Mouse (Mus musculus): ENCODE data around the gene Epn2. TPM values are rescaled to one million over a fixed set of nuclear protein-coding genes. Genes with fewer than 3 reads are reported as not detected.

Epn2 gene
- total and polyA plus RNA-seq, 3 experiments, result 8.6 to 12.5 TPM; not detected in 1

DNA sequence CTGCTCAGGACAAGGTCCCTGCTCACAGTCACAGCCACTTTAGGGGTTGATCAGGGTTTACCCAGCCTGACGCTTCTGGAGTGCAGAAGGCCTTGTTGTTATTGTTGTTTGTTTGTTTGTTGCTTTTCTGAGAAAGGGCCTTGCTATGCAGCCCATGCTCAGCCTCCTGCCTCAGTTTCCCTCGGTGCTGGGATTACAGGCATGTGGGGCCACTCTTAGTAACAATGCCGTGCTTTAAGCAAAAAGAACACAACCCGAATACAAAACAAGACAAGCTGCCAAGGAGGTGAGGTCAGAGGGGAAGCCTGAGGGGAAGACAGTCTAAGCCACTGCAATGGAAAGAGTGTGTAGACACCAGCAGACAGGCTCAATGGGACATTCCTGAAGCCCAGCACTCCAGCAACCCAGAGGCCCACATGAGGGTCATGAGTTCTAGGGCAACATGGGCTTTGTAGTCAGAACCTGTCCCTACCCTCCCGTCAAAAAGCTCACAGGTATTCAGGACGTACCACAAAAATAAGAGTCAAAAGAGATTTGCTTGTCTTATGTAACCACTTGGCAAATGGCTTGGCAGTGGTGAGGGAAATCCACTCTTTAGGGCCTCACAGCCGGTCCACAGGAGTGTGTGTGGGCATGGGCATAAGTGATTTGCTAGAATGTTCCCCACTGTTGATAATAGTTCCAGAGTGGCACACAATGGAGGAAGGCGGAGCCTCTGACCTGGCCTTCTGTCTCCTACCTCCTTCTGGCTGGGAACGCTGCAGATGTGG is 37.2 kb upstream of the Epn2 start:
- Histone ChIP-seq H3K9ac (ENCODE audit: control insufficient read depth, low read depth, low read length, poor library complexity, severe bottlenecking) (no peak overlapping the region), H3K9me3 (replicated peaks; ENCODE audit: insufficient read depth, low read length) (no peaks in the 10 kb centered on the region), H3K4me1 (ENCODE audit: control insufficient read depth in 1 of 2, insufficient read depth in 2 of 2, low read length in 2 of 2) (0 out of 4 replicates have a peak, but pooled peaks cover 0 to 2% of the 10 kb centered on the region in 2 experiments), H3K79me2 (ENCODE audit: control insufficient read depth, insufficient read depth, low read length, poor library complexity) (no peaks in the 10 kb centered on the region), H3K4me3 (ENCODE audit: control insufficient read depth in 1 of 2, insufficient read depth in 1 of 2, low read depth in 2 of 2, low read length in 2 of 2) (no peak overlapping the region), H3K36me3 (ENCODE audit: control insufficient read depth in 1 of 2, insufficient read depth in 2 of 2, low read length in 2 of 2) (no peaks in the 10 kb centered on the region), H3K27ac (ENCODE audit: control insufficient read depth, low read depth, low read length) (no peak overlapping the region), H3K27me3 (ENCODE audit: control insufficient read depth in 1 of 2, insufficient read depth in 2 of 2, low read length in 2 of 2) (no peaks in the 10 kb centered on the region; a peak in 1 of 4 replicates)
- DNase-seq (ENCODE audit: low read depth, low spot score), result no peak
- TF ChIP-seq MAFK (IDR thresholded peaks at IDR 0.05; ENCODE audit: borderline replicate concordance, low read depth, low read length) (no peak), TCF12 (IDR thresholded peaks at IDR 0.05; ENCODE audit: low read depth, low read length) (no peak), USF2 (IDR thresholded peaks at IDR 0.05; ENCODE audit: borderline replicate concordance in 1 of 2, insufficient read depth in 1 of 2, low read depth in 1 of 2, low read length in 2 of 2) (no peak), ZKSCAN1 (IDR thresholded peaks at IDR 0.05; ENCODE audit: low read depth, low read length) (no peak), TAL1 (IDR thresholded peaks at IDR 0.05; ENCODE audit: low read length) (no peak), CTCF (IDR thresholded peaks at IDR 0.05 in 2 of 3, conservative IDR thresholded peaks at IDR 0.05 in 1 of 3; ENCODE audit: control insufficient read depth in 1 of 3, insufficient read depth in 1 of 3, low read depth in 2 of 3, low read length in 3 of 3, poor library complexity in 1 of 3, severe bottlenecking in 1 of 3) (no peak), CHD2 (IDR thresholded peaks at IDR 0.05; ENCODE audit: low read length) (no peak), BHLHE40 (IDR thresholded peaks at IDR 0.05; ENCODE audit: borderline replicate concordance, low read depth, low read length) (no peak)

DNA sequence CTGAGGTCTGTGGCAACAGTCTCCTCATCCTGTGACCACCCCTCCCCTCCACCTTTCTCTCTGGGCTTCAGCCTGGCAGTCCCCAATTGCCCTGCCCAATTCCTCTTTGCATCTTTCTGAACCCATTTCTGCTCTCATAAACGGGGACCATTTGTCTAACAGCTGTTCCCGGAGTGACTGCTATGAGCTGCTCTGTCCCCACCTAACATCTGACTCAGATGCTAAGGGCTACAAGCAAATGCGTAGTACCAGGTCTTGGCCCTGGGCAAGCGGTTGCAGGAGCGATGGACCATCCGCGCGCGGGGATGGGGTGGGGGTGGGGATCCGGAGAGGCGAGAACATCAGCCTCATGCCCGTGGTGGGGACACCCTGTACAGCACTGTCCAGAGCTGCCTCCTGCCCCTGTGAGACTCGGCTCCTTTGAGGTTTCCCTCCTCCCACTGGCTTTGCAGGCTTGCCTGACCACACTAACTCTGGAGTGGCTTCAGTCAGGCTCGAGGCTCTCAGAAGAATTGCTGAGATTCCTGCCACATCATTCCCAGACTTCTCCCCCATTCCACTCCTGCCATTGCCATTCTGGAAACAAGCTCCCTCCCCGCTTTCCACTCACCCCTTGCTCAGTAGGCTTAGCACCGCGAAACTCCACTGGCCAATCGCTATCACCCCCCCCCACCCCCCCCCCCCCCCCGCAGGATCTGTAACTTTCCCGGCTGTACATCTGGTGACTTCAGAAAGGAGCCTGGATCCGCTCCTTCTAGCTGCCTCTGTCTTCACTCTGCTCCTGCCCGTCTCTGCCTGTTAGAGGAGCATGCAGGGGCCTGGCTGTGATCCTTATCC is 36.4 kb upstream of the Epn2 start:
- Histone ChIP-seq H3K9ac (ENCODE audit: control insufficient read depth, low read depth, low read length, poor library complexity, severe bottlenecking) (no peak overlapping the region), H3K27me3 (ENCODE audit: control insufficient read depth in 1 of 2, insufficient read depth in 2 of 2, low read length in 2 of 2) (no peaks in the 10 kb centered on the region; a peak in 1 of 4 replicates)
- TF ChIP-seq CTCF (IDR thresholded peaks at IDR 0.05 in 2 of 3, conservative IDR thresholded peaks at IDR 0.05 in 1 of 3; ENCODE audit: control insufficient read depth in 1 of 3, insufficient read depth in 1 of 3, low read depth in 2 of 3, low read length in 3 of 3, poor library complexity in 1 of 3, severe bottlenecking in 1 of 3), result no peak
- no peak for TF ChIP-seq MAFK (IDR thresholded peaks at IDR 0.05; ENCODE audit: borderline replicate concordance, low read depth, low read length)

GRCm38 (mm10) chr11:61614401-61614800 is 34.9 kb upstream of the Epn2 start:
- no peak for TF ChIP-seq UBTF (IDR thresholded peaks at IDR 0.05; ENCODE audit: borderline replicate concordance, insufficient read depth, low read depth, low read length)
- TF ChIP-seq CTCF (IDR thresholded peaks at IDR 0.05 in 2 of 3, conservative IDR thresholded peaks at IDR 0.05 in 1 of 3; ENCODE audit: control insufficient read depth in 1 of 3, insufficient read depth in 1 of 3, low read depth in 2 of 3, low read length in 3 of 3, poor library complexity in 1 of 3, severe bottlenecking in 1 of 3), result no peak
- TF ChIP-seq ETS1 (IDR thresholded peaks at IDR 0.05; ENCODE audit: low read depth, low read length), result no peak
- no peak for TF ChIP-seq NELFE (IDR thresholded peaks at IDR 0.05; ENCODE audit: low read depth, low read length)
- no peak for TF ChIP-seq HCFC1 (IDR thresholded peaks at IDR 0.05; ENCODE audit: low read depth, low read length)
- no peak for TF ChIP-seq ELF1 (IDR thresholded peaks at IDR 0.05; ENCODE audit: low read depth, low read length)
- no peak for TF ChIP-seq CHD1 (IDR thresholded peaks at IDR 0.05; ENCODE audit: low read depth, low read length)
- TF ChIP-seq MYB (IDR thresholded peaks at IDR 0.05; ENCODE audit: low read depth, low read length), result no peak
- TF ChIP-seq MXI1 (IDR thresholded peaks at IDR 0.05; ENCODE audit: low read depth, low read length), result no peak
- TF ChIP-seq NRF1 (IDR thresholded peaks at IDR 0.05; ENCODE audit: insufficient read depth, low read depth, low read length, poor library complexity, severe bottlenecking), result no peak
- no peak for TF ChIP-seq MAFK (IDR thresholded peaks at IDR 0.05; ENCODE audit: borderline replicate concordance, low read depth, low read length)
- no peak overlapping the region for H3K4me3 ChIP-seq (ENCODE audit: control insufficient read depth in 1 of 2, insufficient read depth in 1 of 2, low read depth in 2 of 2, low read length in 2 of 2)
- H3K9ac ChIP-seq (ENCODE audit: control insufficient read depth, low read depth, low read length, poor library complexity, severe bottlenecking), result no peak overlapping the region
- H3K27me3 ChIP-seq (ENCODE audit: control insufficient read depth in 1 of 2, insufficient read depth in 2 of 2, low read length in 2 of 2), result no peaks in the 10 kb centered on the region; a peak in 1 of 4 replicates
- no peak for DNase-seq (ENCODE audit: low read depth, low spot score)
- no peaks in the 10 kb centered on the region for H3K9me3 ChIP-seq (replicated peaks; ENCODE audit: insufficient read depth, low read length)
- 0 out of 4 replicates have a peak, but pooled peaks cover 0 to 2% of the 10 kb centered on the region in 2 experiments for H3K4me1 ChIP-seq (ENCODE audit: control insufficient read depth in 1 of 2, insufficient read depth in 2 of 2, low read length in 2 of 2)
- no peak overlapping the region for H3K27ac ChIP-seq (ENCODE audit: control insufficient read depth, low read depth, low read length)
- no peaks in the 10 kb centered on the region for H3K36me3 ChIP-seq (ENCODE audit: control insufficient read depth in 1 of 2, insufficient read depth in 2 of 2, low read length in 2 of 2)
- H3K79me2 ChIP-seq (ENCODE audit: control insufficient read depth, insufficient read depth, low read length, poor library complexity), result no peaks in the 10 kb centered on the region

More for the DNA sequence above, 36.4 kb upstream of the Epn2 start:
- Histone ChIP-seq H3K27ac (ENCODE audit: control insufficient read depth, low read depth, low read length) (no peak overlapping the region), H3K4me1 (ENCODE audit: control insufficient read depth in 1 of 2, insufficient read depth in 2 of 2, low read length in 2 of 2) (0 out of 4 replicates have a peak, but pooled peaks cover 0 to 2% of the 10 kb centered on the region in 2 experiments), H3K4me3 (ENCODE audit: control insufficient read depth in 1 of 2, insufficient read depth in 1 of 2, low read depth in 2 of 2, low read length in 2 of 2) (no peak overlapping the region), H3K79me2 (ENCODE audit: control insufficient read depth, insufficient read depth, low read length, poor library complexity) (no peaks in the 10 kb centered on the region), H3K9me3 (replicated peaks; ENCODE audit: insufficient read depth, low read length) (no peaks in the 10 kb centered on the region), H3K36me3 (ENCODE audit: control insufficient read depth in 1 of 2, insufficient read depth in 2 of 2, low read length in 2 of 2) (no peaks in the 10 kb centered on the region)
- no peak for DNase-seq (ENCODE audit: low read depth, low spot score)
